Mouse (Mus musculus): ENCODE measurements around the gene Zfp866. TPM values are rescaled to one million over a fixed set of nuclear protein-coding genes. Genes with fewer than 3 reads are reported as not detected.

The Zfp866 gene
- polyA plus RNA-seq, 1 experiment from 2014 or later: 11.2 TPM

GRCm38 (mm10) chr8:69717232-69717580, 73.8 kb downstream of the Zfp866 start:
- H3K79me2 ChIP-seq (ENCODE audit: inconsistent target): peaks cover 40% of the 10 kb centered on the region
- H3K4me3 ChIP-seq (ENCODE audit: inconsistent target): peak overlapping the region; percentile 29; the same call in 1 of the 2 replicates
- H3K27ac ChIP-seq: no peak overlapping the region; the same call in 1 of the 2 replicates
- WGBS (ENCODE audit: missing documents): 45% methylated on average over 5 of the region's 5 CpGs
- H3K36me3 ChIP-seq (ENCODE audit: inconsistent target): peaks cover 7% of the 10 kb centered on the region; the same call in 1 of the 2 replicates

DNA sequence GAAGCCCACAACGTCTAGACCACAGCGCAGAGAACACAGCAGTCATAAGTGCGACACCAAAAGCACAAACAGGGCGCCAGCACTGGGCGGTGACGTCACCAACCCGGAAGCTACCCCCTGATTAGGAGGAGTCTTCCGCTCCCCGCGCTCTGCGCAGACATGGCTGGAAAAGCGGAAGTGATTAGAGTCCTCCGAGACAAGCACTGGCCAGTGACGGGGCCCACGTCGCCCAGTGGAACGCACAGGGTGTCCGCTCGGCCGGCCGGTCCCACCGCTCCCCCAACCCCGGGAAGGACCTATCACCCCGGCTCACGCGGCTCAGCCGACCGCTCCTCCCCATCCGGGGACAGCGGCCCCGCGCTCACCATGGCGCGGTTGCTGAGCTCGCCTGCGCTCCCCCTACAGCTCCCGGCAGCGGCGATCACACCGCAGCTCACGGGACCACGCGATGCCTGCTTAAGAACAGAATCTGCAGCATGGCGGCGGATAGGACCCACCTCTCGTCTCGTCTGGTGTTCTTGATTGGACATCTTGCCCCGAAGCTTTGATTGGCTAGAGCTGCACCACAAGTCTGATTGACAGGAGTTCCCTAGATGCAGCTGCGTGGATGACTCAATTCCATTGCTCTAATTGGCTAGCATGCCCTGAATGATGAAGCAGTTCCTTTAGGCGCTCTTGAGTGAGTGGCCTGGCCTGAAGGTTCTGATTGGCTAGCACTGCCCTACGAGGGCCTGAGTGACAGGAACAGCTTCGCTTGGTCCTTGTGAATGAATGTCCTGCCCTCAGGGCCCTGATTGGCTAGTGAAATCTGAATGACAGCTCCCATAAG, 74.4 kb downstream of the Zfp866 start:
- peaks cover 46% of the 10 kb centered on the region for H3K79me2 ChIP-seq (ENCODE audit: inconsistent target)
- WGBS (ENCODE audit: missing documents): under 1% methylated on average over 50 of the region's 52 CpGs
- peak overlapping the region; percentile 56 for H3K4me3 ChIP-seq (ENCODE audit: inconsistent target)
- peaks cover 11% of the 10 kb centered on the region; the same call in 1 of the 2 replicates for H3K36me3 ChIP-seq (ENCODE audit: inconsistent target)
- peak overlapping the region; percentile 54 for H3K27ac ChIP-seq

GRCm38 (mm10) chr8:69715366-69715765, 75.6 kb downstream of the Zfp866 start:
- no peak overlapping the region for H3K27ac ChIP-seq
- H3K4me3 ChIP-seq (ENCODE audit: inconsistent target): peak overlapping the region; percentile 56
- H3K79me2 ChIP-seq (ENCODE audit: inconsistent target): peaks cover 54% of the 10 kb centered on the region
- 86% methylated on average over 6 of the region's 6 CpGs for WGBS (ENCODE audit: missing documents)
- peaks cover 22% of the 10 kb centered on the region for H3K36me3 ChIP-seq (ENCODE audit: inconsistent target)

DNA sequence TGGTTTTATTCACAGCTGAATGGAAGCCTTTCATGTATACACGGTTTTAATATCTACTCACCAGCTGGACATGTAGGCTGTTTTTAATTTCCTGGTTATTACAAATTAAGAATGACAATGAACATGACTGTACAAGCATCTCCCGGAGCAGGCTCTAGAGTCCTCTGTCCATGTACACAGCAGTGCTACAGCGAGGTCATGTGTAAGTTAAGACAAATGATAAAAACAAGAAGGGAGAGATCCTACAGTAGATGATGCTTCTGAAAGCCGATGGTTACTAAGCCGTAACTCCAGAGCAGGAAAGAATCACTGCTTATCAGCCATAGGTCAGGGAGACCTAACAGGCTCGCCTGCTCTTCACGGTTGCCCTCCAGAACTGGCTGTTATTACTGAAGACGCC, 77.5 kb downstream of the Zfp866 start:
- Histone ChIP-seq H3K27ac (no peak overlapping the region), H3K79me2 (ENCODE audit: inconsistent target) (peaks cover 54% of the 10 kb centered on the region), H3K4me3 (ENCODE audit: inconsistent target) (no peak overlapping the region), H3K36me3 (ENCODE audit: inconsistent target) (peaks cover 41% of the 10 kb centered on the region)
- WGBS (ENCODE audit: missing documents): 95% methylated on average over 8 of the region's 8 CpGs

Other genes with a start within 250 kb of the Zfp866 start
- gene Zfp868, start 165.6 kb downstream of the Zfp866 start, polyA plus RNA-seq (2018): 7.1 to 10.8 TPM (median 8.6 TPM) in 3 replicates
- gene Zfp964, start 136.7 kb downstream of the Zfp866 start, polyA plus RNA-seq (2018): 0.38 to 0.52 TPM (median 0.46 TPM) in 3 replicates
- 13.1 to 18.8 TPM (median 17.6 TPM) in 3 replicates for gene Zfp869, start 80.5 kb downstream of the Zfp866 start, polyA plus RNA-seq (2018)
- 3.1 to 6.2 TPM (median 3.8 TPM) in 3 replicates for gene Zfp963, start 41.2 kb downstream of the Zfp866 start, polyA plus RNA-seq (2018)
- gene Gm20422, start 16.3 kb downstream of the Zfp866 start, polyA plus RNA-seq (2018): 0.75 TPM in 1 of 3 replicates, not detected in the others
- 22.5 to 33.4 TPM (median 32.7 TPM) in 3 replicates for gene Atp13a1, start within 50 bp of the Zfp866 start, polyA plus RNA-seq (2018)
- gene Gmip, start 17.5 kb upstream of the Zfp866 start, polyA plus RNA-seq (2018): 53.5 to 77.1 TPM (median 60.5 TPM) in 3 replicates
- 0.36 to 0.38 TPM (median 0.37 TPM) in 3 replicates for gene Lpar2, start 31.3 kb upstream of the Zfp866 start, polyA plus RNA-seq (2018)
- gene Pbx4, start 41.3 kb upstream of the Zfp866 start, polyA plus RNA-seq (2018): 0.34 TPM in 1 of 3 replicates, not detected in the others
- not detected in 3 replicates for gene Cilp2, start 96.5 kb upstream of the Zfp866 start, polyA plus RNA-seq (2018)
- 0.22 to 0.84 TPM in 2 of 3 replicates, not detected in the other for gene Tssk6, start 111.0 kb upstream of the Zfp866 start, polyA plus RNA-seq (2018)
- 46.3 to 85.8 TPM (median 78.8 TPM) in 3 replicates for gene Ndufa13, start 111.4 kb upstream of the Zfp866 start, polyA plus RNA-seq (2018)
- 0.68 TPM in 1 of 3 replicates, not detected in the others for gene Yjefn3, start 111.5 kb upstream of the Zfp866 start, polyA plus RNA-seq (2018)
- 38.2 to 65.2 TPM (median 54.8 TPM) in 3 replicates for gene Gatad2a, start 205.2 kb upstream of the Zfp866 start, polyA plus RNA-seq (2018)